Mouse (Mus musculus) liver, embryonic 15.5 days (tissue): ENCODE results near the gene Dusp2. TPM values are rescaled to one million over a fixed set of nuclear protein-coding genes. Genes with fewer than 3 reads are reported as not detected.
"Not testable (repeated sequence)": the region's sequence is repeated elsewhere in the genome, so short reads cannot be mapped to it uniquely, and the experiment has no call there.

Source experiments
- ATAC-seq: fragments of 200-750 bp; cut with Nextera tagmentation; 2 replicates; pipeline ENCODE4 v1.8.0; 2017; ENCODE audit warnings: moderate number of reproducible peaks, mild to moderate bottlenecking, moderate library complexity; ENCODE audit not compliant: insufficient read depth
- H3K27ac ChIP-seq: fragments of 300-500 bp; sonication (generic); replicated peaks from 2 replicates; pipeline ENCODE4 v1.5.1; 2015; ENCODE audit warnings: mild to moderate bottlenecking, inconsistent platforms
- H3K27me3 ChIP-seq: fragments of 300-500 bp; sonication (generic); 2 replicates; pipeline ENCODE4 v1.6.1; 2015; ENCODE audit warnings: mild to moderate bottlenecking, inconsistent platforms
- H3K36me3 ChIP-seq: fragments of 300-500 bp; sonication (generic); replicated peaks from 2 replicates; pipeline ENCODE4 v1.6.1; 2015; ENCODE audit warnings: moderate library complexity, mild to moderate bottlenecking, inconsistent platforms
- H3K4me1 ChIP-seq: fragments of 300-500 bp; sonication (generic); replicated peaks from 2 replicates; pipeline ENCODE4 v1.6.1; 2015; ENCODE audit warnings: inconsistent platforms
- H3K4me2 ChIP-seq: fragments of 300-500 bp; sonication (generic); 2 replicates; pipeline ENCODE4 v1.6.1; 2015; ENCODE audit warnings: moderate library complexity, mild to moderate bottlenecking, inconsistent platforms
- H3K4me3 ChIP-seq: fragments of 300-500 bp; sonication (generic); replicated peaks from 2 replicates; pipeline ENCODE4 v1.5.1; 2015; ENCODE audit warnings: mild to moderate bottlenecking, inconsistent platforms
- H3K9ac ChIP-seq: fragments of 300-500 bp; sonication (generic); 2 replicates; pipeline ENCODE4 v1.6.1; 2015; ENCODE audit warnings: moderate library complexity, mild to moderate bottlenecking, inconsistent platforms
- H3K9me3 ChIP-seq: fragments of 300-500 bp; sonication (generic); replicated peaks from 2 replicates; pipeline ENCODE4 v1.6.1; 2016; ENCODE audit warnings: inconsistent platforms
- WGBS: fragments of 180-500 bp; shearing (Covaris S2); methylation state at CpG from one replicate; pipeline ENCODE4 v1.1.7; 2015; ENCODE audit warnings: mixed read lengths; ENCODE audit not compliant: insufficient replicate concordance; 5-methylcytosine and 5-hydroxymethylcytosine counted together
- polyA plus RNA-seq: library from polyadenylated mRNA; unstranded; fragments of >200 nt; fragmentation: Nextera tagmentation; extraction: Ambion mirVana; gene quantifications from 2 replicates; pipeline ENCODE4 v1.2.1, GENCODE M21; 2015

Gene Dusp2
- 2.6 and 2.9 TPM in 2 replicates for polyA plus RNA-seq

GRCm38 (mm10) chr2:127335767-127336496, at the start of gene Dusp2:
Dusp2 (plus strand) TSS chr2:127336159.
- peak within 1 kb of the TSS; percentile 53 for H3K4me3 ChIP-seq
- peak within 1 kb of the TSS; percentile 32; the same call in 1 of the 2 replicates for H3K9ac ChIP-seq
- peaks cover 50% of the 10 kb centered on the region for H3K4me1 ChIP-seq
- under 1% methylated on average over 76 of the region's 76 CpGs for WGBS
- H3K27me3 ChIP-seq = peaks cover 56% of the 10 kb centered on the region
- ATAC-seq = peak; percentile 73
- no peaks in the 10 kb centered on the region for H3K9me3 ChIP-seq
- H3K27ac ChIP-seq = no peak within 1 kb of the TSS
- no peaks in the 10 kb centered on the region for H3K36me3 ChIP-seq
- peak within 1 kb of the TSS; percentile 75 for H3K4me2 ChIP-seq

- no peak for ATAC-seq
- H3K9me3 ChIP-seq = no peaks in the 10 kb centered on the region
- H3K4me1 ChIP-seq = no peaks in the 10 kb centered on the region
- no peak overlapping the region for H3K9ac ChIP-seq
- no peak overlapping the region for H3K27ac ChIP-seq
- H3K27me3 ChIP-seq = no peaks in the 10 kb centered on the region
- WGBS = 80% methylated on average over 4 of the region's 4 CpGs
- no peak overlapping the region for H3K4me3 ChIP-seq
- peaks cover 79% of the 10 kb centered on the region for H3K36me3 ChIP-seq
- H3K4me2 ChIP-seq = no peak overlapping the region
Measured at GRCm38 (mm10) chr2:127292250-127292649, 43.7 kb upstream of the Dusp2 start.

- Histone ChIP-seq H3K9ac (no peak overlapping the region), H3K27ac (no peak overlapping the region), H3K4me2 (no peak overlapping the region), H3K27me3 (no peaks in the 10 kb centered on the region), H3K36me3 (peaks cover 86% of the 10 kb centered on the region), H3K4me3 (no peak overlapping the region), H3K4me1 (0 out of 2 replicates have a peak, but pooled peaks cover 3% of the 10 kb centered on the region), H3K9me3 (no peaks in the 10 kb centered on the region)
- WGBS = 81% methylated on average over 7 of the region's 7 CpGs
- ATAC-seq = no peak
Measured at GRCm38 (mm10) chr2:127297001-127297805, 38.8 kb upstream of the Dusp2 start.

GRCm38 (mm10) chr2:127298056-127298455, 37.9 kb upstream of the Dusp2 start:
- H3K9ac ChIP-seq = no peak overlapping the region
- H3K4me3 ChIP-seq = no peak overlapping the region
- H3K4me1 ChIP-seq = 0 out of 2 replicates have a peak, but pooled peaks cover 3% of the 10 kb centered on the region
- no peak for ATAC-seq
- peaks cover 78% of the 10 kb centered on the region for H3K36me3 ChIP-seq
- H3K4me2 ChIP-seq = no peak overlapping the region
- 94% methylated on average over 1 of the region's 1 CpGs for WGBS
- no peak overlapping the region for H3K27ac ChIP-seq
- no peaks in the 10 kb centered on the region for H3K27me3 ChIP-seq
- no peaks in the 10 kb centered on the region for H3K9me3 ChIP-seq

GRCm38 (mm10) chr2:127300701-127301100, 35.3 kb upstream of the Dusp2 start:
- Histone ChIP-seq H3K4me3 (no peak overlapping the region), H3K27me3 (no peaks in the 10 kb centered on the region), H3K9me3 (no peaks in the 10 kb centered on the region), H3K9ac (no peak overlapping the region), H3K4me1 (0 out of 2 replicates have a peak, but pooled peaks cover 3% of the 10 kb centered on the region), H3K4me2 (no peak overlapping the region), H3K27ac (no peak overlapping the region), H3K36me3 (peaks cover 53% of the 10 kb centered on the region)
- 58% methylated on average over 3 of the region's 3 CpGs for WGBS
- ATAC-seq = no peak

- 71% methylated on average over 3 of the region's 3 CpGs for WGBS
- Histone ChIP-seq H3K27ac (no peak overlapping the region), H3K4me2 (no peak overlapping the region), H3K4me1 (0 out of 2 replicates have a peak, but pooled peaks cover 3% of the 10 kb centered on the region), H3K36me3 (peaks cover 41% of the 10 kb centered on the region), H3K27me3 (no peaks in the 10 kb centered on the region), H3K9me3 (no peaks in the 10 kb centered on the region), H3K9ac (no peak overlapping the region), H3K4me3 (no peak overlapping the region)
- ATAC-seq = no peak
Measured at GRCm38 (mm10) chr2:127301883-127302282, 34.1 kb upstream of the Dusp2 start.

GRCm38 (mm10) chr2:127304192-127304591, 31.8 kb upstream of the Dusp2 start:
- peaks cover 18% of the 10 kb centered on the region for H3K36me3 ChIP-seq
- not testable (repeated sequence) for ATAC-seq, H3K27me3 ChIP-seq, H3K9ac ChIP-seq, H3K4me3 ChIP-seq, H3K4me1 ChIP-seq, H3K4me2 ChIP-seq, H3K27ac ChIP-seq, H3K9me3 ChIP-seq
- WGBS = 60% methylated on average over 4 of the region's 4 CpGs

- H3K27me3 ChIP-seq = no peaks in the 10 kb centered on the region
Measured at GRCm38 (mm10) chr2:127304609-127305210, 31.2 kb upstream of the Dusp2 start.

GRCm38 (mm10) chr2:127306123-127306522, 29.8 kb upstream of the Dusp2 start:
- Histone ChIP-seq H3K36me3 (no peaks in the 10 kb centered on the region), H3K4me2 (no peak overlapping the region), H3K9ac (no peak overlapping the region), H3K27me3 (no peaks in the 10 kb centered on the region), H3K27ac (no peak overlapping the region), H3K4me3 (no peak overlapping the region), H3K4me1 (no peaks in the 10 kb centered on the region), H3K9me3 (no peaks in the 10 kb centered on the region)
- ATAC-seq = no peak

More at GRCm38 (mm10) chr2:127304609-127305210, 31.2 kb upstream of the Dusp2 start:
- H3K9ac ChIP-seq = no peak overlapping the region
- peaks cover 13% of the 10 kb centered on the region for H3K36me3 ChIP-seq
- ATAC-seq = no peak
- 83% methylated on average over 3 of the region's 3 CpGs for WGBS
- H3K9me3 ChIP-seq = no peaks in the 10 kb centered on the region
- no peak overlapping the region for H3K27ac ChIP-seq
- no peak overlapping the region for H3K4me3 ChIP-seq
- 0 out of 2 replicates have a peak, but pooled peaks cover 3% of the 10 kb centered on the region for H3K4me1 ChIP-seq
- no peak overlapping the region for H3K4me2 ChIP-seq

- Histone ChIP-seq H3K4me1 (no peaks in the 10 kb centered on the region), H3K9ac (no peak overlapping the region), H3K4me3 (no peak overlapping the region), H3K27me3 (no peaks in the 10 kb centered on the region), H3K4me2 (no peak overlapping the region), H3K27ac (no peak overlapping the region), H3K9me3 (no peaks in the 10 kb centered on the region), H3K36me3 (no peaks in the 10 kb centered on the region)
- WGBS = 22% methylated on average over 3 of the region's 3 CpGs
- ATAC-seq = no peak
Measured at GRCm38 (mm10) chr2:127307179-127307578, 28.8 kb upstream of the Dusp2 start.

- 79% methylated on average over 2 of the region's 2 CpGs for WGBS
- no peak for ATAC-seq
- Histone ChIP-seq H3K27ac (no peak overlapping the region), H3K9me3 (no peaks in the 10 kb centered on the region), H3K36me3 (no peaks in the 10 kb centered on the region), H3K4me2 (no peak overlapping the region), H3K4me3 (no peak overlapping the region), H3K4me1 (no peaks in the 10 kb centered on the region), H3K27me3 (no peaks in the 10 kb centered on the region), H3K9ac (no peak overlapping the region)
Measured at GRCm38 (mm10) chr2:127308660-127309059, 27.3 kb upstream of the Dusp2 start.
